Mouse (Mus musculus) midbrain, embryonic 12.5 days (tissue): ENCODE data around the gene Ncs1. TPM values are rescaled to one million over a fixed set of nuclear protein-coding genes. Genes with fewer than 3 reads are reported as not detected.

Source experiments
- ATAC-seq: fragments of 200-750 bp; cut with Nextera tagmentation; 2 replicates; pipeline ENCODE4 v1.8.0; 2017; ENCODE audit warnings: low read depth, moderate TSS enrichment, moderate library complexity; ENCODE audit not compliant: low FRiP score
- H3K27ac ChIP-seq: fragments of 300-500 bp; sonication (generic); replicated peaks from 2 replicates; pipeline ENCODE4 v1.5.1; 2016; ENCODE audit warnings: mild to moderate bottlenecking
- H3K27me3 ChIP-seq: fragments of 300-500 bp; sonication (generic); 2 replicates; pipeline ENCODE4 v1.6.1; 2016; ENCODE audit warnings: mild to moderate bottlenecking
- H3K36me3 ChIP-seq: fragments of 300-500 bp; sonication (generic); 2 replicates; pipeline ENCODE4 v1.6.1; 2016
- H3K4me1 ChIP-seq: fragments of 300-500 bp; sonication (generic); 2 replicates; pipeline ENCODE4 v1.6.1; 2016
- H3K4me2 ChIP-seq: fragments of 300-500 bp; sonication (generic); replicated peaks from 2 replicates; pipeline ENCODE4 v1.6.1; 2016; ENCODE audit warnings: mild to moderate bottlenecking, moderate library complexity
- H3K4me3 ChIP-seq: fragments of 300-500 bp; sonication (generic); 2 replicates; pipeline ENCODE4 v1.5.1; 2016; ENCODE audit warnings: mild to moderate bottlenecking
- H3K9ac ChIP-seq: fragments of 300-500 bp; sonication (generic); replicated peaks from 2 replicates; pipeline ENCODE4 v1.6.1; 2016; ENCODE audit warnings: mild to moderate bottlenecking, moderate library complexity
- H3K9me3 ChIP-seq: fragments of 300-500 bp; sonication (generic); 2 replicates; pipeline ENCODE4 v1.6.1; 2016; ENCODE audit warnings: mild to moderate bottlenecking
- WGBS: fragments of 180-500 bp; shearing (Covaris S2); methylation state at CpG from one replicate; pipeline ENCODE4 v1.1.7; 2016; 5-methylcytosine and 5-hydroxymethylcytosine counted together
- polyA plus RNA-seq: library from polyadenylated mRNA; unstranded; fragments of >200 nt; fragmentation: Nextera tagmentation; extraction: Ambion mirVana; gene quantifications from 2 replicates; pipeline ENCODE4 v1.2.1, GENCODE M21; 2016

The Ncs1 gene
- polyA plus RNA-seq, 1 experiment from 2014 or later: 75.8 TPM

DNA sequence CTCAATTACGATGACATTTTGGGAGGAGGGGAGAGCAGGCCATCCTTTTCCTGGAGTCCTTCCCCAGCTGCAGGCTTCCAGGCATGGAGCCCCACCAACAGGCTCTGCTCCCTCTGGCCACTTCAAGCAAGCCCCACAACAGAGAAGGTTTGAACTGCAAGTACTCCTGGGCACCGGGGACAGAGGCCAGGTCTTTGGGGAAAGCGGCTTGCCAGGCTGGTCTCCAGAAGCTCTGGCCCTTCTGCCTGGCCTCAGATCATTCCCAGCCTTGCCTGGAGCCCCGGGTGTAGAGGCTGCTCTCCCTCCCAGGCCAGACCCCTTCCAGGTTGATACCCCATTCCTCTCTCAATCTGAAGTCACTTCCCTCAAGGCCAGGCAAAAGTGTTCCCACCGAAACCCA, 572 bp upstream of the Ncs1 start:
- Histone ChIP-seq H3K4me2 (peak overlapping the region; percentile 85), H3K4me1 (peaks cover 27% of the 10 kb centered on the region), H3K9ac (peak overlapping the region; percentile 96), H3K27ac (peak overlapping the region; percentile 87), H3K4me3 (peak overlapping the region; percentile 92), H3K27me3 (peaks cover 47% of the 10 kb centered on the region), H3K9me3 (no peaks in the 10 kb centered on the region), H3K36me3 (0 out of 2 replicates have a peak, but pooled peaks cover 5% of the 10 kb centered on the region)
- 20% methylated on average over 5 of the region's 5 CpGs for WGBS
- no peak for ATAC-seq

DNA sequence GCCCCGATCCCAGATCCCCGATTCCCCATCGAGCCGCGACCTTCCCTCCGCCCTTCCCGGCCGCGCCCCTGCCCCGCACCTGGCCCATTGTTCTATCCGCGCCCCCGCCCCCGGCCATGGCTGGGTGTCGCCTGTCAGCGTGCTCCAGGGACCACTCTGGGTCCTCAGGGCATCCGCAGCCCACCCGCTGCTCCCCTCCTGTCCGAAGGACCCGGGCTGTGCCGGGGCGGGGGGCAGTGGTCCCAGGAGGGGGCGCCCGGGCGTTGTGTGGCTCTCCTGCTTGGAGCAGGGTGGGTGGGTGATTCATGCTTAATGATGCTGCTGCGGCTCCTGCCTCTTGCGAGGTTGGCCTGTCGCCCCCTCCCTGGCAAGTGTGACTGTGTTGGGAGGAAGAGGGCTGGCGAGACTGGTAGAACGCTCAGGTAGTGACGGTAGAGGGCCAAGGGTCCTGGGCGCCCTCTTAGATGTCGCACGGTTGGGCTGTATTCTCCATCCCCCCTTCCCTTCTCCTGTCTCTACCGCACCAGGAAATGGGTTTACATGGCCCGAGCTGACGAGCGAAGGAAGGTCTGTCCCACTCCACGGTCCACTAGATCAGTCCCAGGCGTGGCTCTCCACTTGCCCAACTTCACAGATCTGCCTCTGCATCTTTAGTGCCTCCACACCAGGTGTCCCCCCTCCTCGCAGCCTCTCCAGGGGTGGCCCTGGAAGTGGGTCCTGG, 788 bp downstream of the Ncs1 start:
- Histone ChIP-seq H3K9me3 (no peaks in the 10 kb centered on the region), H3K9ac (peak overlapping the region; percentile 96), H3K4me3 (peak overlapping the region; percentile 92), H3K4me2 (peak overlapping the region; percentile 85), H3K27me3 (peaks cover 42% of the 10 kb centered on the region), H3K27ac (peak overlapping the region; percentile 87), H3K4me1 (peaks cover 35% of the 10 kb centered on the region), H3K36me3 (0 out of 2 replicates have a peak, but pooled peaks cover 5% of the 10 kb centered on the region)
- WGBS: under 1% methylated on average over 38 of the region's 41 CpGs
- ATAC-seq: peak; percentile 59

GRCm38 (mm10) chr2:31248856-31249255, 3.2 kb downstream of the Ncs1 start:
- Histone ChIP-seq H3K27me3 (peaks cover 20% of the 10 kb centered on the region), H3K4me1 (peaks cover 36% of the 10 kb centered on the region), H3K9ac (no peak overlapping the region), H3K36me3 (0 out of 2 replicates have a peak, but pooled peaks cover 5% of the 10 kb centered on the region), H3K9me3 (no peaks in the 10 kb centered on the region), H3K27ac (no peak overlapping the region), H3K4me2 (no peak overlapping the region), H3K4me3 (no peak overlapping the region)
- 88% methylated on average over 6 of the region's 6 CpGs for WGBS
- ATAC-seq: no peak

DNA sequence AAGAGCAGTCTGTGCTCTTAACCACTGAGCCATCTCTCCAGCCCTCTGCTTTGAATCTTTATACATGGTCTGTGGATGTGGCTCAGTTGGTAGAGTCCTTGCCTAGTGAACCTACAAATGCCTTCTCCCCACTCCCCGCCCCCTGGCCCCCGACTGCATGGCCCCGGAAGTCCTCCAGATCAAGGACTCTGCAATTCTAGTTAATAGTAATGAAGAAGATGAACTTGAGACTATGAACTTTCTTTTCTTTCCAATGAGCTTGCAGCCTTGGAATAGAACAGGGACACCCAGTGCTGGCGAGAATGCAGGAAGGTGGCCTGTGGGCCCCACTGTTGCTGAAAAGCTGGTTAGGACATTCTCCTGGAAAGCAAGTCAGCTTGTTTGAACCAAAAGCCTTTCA, 6.5 kb downstream of the Ncs1 start:
- whole genome bisulfite sequencing: 97% methylated on average over 4 of the region's 4 CpGs
- Histone ChIP-seq H3K27ac (no peak overlapping the region), H3K4me3 (no peak overlapping the region), H3K4me2 (no peak overlapping the region), H3K36me3 (0 out of 2 replicates have a peak, but pooled peaks cover 5% of the 10 kb centered on the region), H3K9ac (no peak overlapping the region), H3K9me3 (no peaks in the 10 kb centered on the region), H3K27me3 (peaks cover 6% of the 10 kb centered on the region; the same call in 1 of the 2 replicates), H3K4me1 (peaks cover 46% of the 10 kb centered on the region)
- ATAC-seq: no peak

GRCm38 (mm10) chr2:31253463-31253862, 7.8 kb downstream of the Ncs1 start:
- WGBS: 45% methylated on average over 3 of the region's 3 CpGs
- no peak overlapping the region for H3K4me3 ChIP-seq

GRCm38 (mm10) chr2:31254806-31255205, 9.2 kb downstream of the Ncs1 start:
- H3K27me3 ChIP-seq: peaks cover 3% of the 10 kb centered on the region; the same call in 1 of the 2 replicates
- no peak overlapping the region for H3K27ac ChIP-seq
- no peaks in the 10 kb centered on the region for H3K36me3 ChIP-seq
- peaks cover 61% of the 10 kb centered on the region for H3K4me1 ChIP-seq
- H3K4me3 ChIP-seq: no peak overlapping the region
- H3K4me2 ChIP-seq: no peak overlapping the region
- no peaks in the 10 kb centered on the region for H3K9me3 ChIP-seq
- ATAC-seq: no peak
- no peak overlapping the region for H3K9ac ChIP-seq
- WGBS: 88% methylated on average over 3 of the region's 3 CpGs

More at GRCm38 (mm10) chr2:31253463-31253862, 7.8 kb downstream of the Ncs1 start:
- Histone ChIP-seq H3K4me2 (no peak overlapping the region), H3K27me3 (peaks cover 6% of the 10 kb centered on the region; the same call in 1 of the 2 replicates), H3K36me3 (0 out of 2 replicates have a peak, but pooled peaks cover 5% of the 10 kb centered on the region), H3K4me1 (peaks cover 48% of the 10 kb centered on the region), H3K9ac (no peak overlapping the region), H3K27ac (no peak overlapping the region), H3K9me3 (no peaks in the 10 kb centered on the region)
- ATAC-seq: no peak

- Histone ChIP-seq H3K4me1 (peaks cover 54% of the 10 kb centered on the region), H3K36me3 (no peaks in the 10 kb centered on the region), H3K4me2 (0 out of 2 replicates have a peak overlapping the region, but pooled peaks have one; percentile 8), H3K4me3 (no peak overlapping the region), H3K27me3 (peaks cover 3% of the 10 kb centered on the region; the same call in 1 of the 2 replicates), H3K9me3 (no peaks in the 10 kb centered on the region), H3K9ac (no peak overlapping the region; the same call in 1 of the 2 replicates), H3K27ac (0 out of 2 replicates have a peak overlapping the region, but pooled peaks have one; percentile 20)
- ATAC-seq: no peak
- WGBS: 20% methylated on average over 21 of the region's 21 CpGs
Measured at GRCm38 (mm10) chr2:31255952-31256938, 10.6 kb downstream of the Ncs1 start.

DNA sequence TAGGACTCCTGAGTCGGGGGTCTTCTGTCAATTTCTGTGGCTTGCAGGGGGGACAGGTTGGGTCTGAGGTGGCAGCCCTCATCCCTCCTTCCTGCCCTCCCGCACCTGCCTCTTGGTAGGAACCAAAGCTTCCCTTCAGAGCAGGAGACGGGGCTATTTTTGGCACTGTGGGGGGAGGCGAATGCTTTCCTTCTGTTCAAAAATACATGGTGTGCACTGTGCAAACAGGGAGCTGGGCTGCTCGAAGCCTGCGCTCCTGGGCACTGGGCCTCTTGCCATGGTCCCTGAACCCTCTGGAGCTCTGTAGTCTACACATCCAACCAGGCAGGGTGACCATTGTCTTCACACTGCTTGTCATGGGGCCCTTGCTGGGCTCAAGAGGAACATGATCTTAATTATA, 11.5 kb downstream of the Ncs1 start:
- ATAC-seq: no peak
- Histone ChIP-seq H3K27me3 (peaks cover 3% of the 10 kb centered on the region; the same call in 1 of the 2 replicates), H3K4me1 (peaks cover 54% of the 10 kb centered on the region), H3K4me3 (no peak overlapping the region), H3K4me2 (no peak overlapping the region), H3K27ac (no peak overlapping the region), H3K9me3 (no peaks in the 10 kb centered on the region), H3K9ac (no peak overlapping the region), H3K36me3 (0 out of 2 replicates have a peak, but pooled peaks cover 4% of the 10 kb centered on the region)
- WGBS: 73% methylated on average over 6 of the region's 6 CpGs

- no peak overlapping the region for H3K27ac ChIP-seq
- H3K9ac ChIP-seq: peak overlapping the region; percentile 37
- H3K4me1 ChIP-seq: peaks cover 66% of the 10 kb centered on the region
- H3K4me3 ChIP-seq: peak overlapping the region; percentile 44
- no peaks in the 10 kb centered on the region for H3K9me3 ChIP-seq
- H3K27me3 ChIP-seq: peaks cover 3% of the 10 kb centered on the region; the same call in 1 of the 2 replicates
- 11% methylated on average over 22 of the region's 22 CpGs for WGBS
- peak overlapping the region; percentile 74 for H3K4me2 ChIP-seq
- 0 out of 2 replicates have a peak, but pooled peaks cover 8% of the 10 kb centered on the region for H3K36me3 ChIP-seq
- peak; percentile 42; the same call in 1 of the 2 replicates for ATAC-seq
Measured at GRCm38 (mm10) chr2:31258609-31259366, 13.2 kb downstream of the Ncs1 start.

GRCm38 (mm10) chr2:31259367-31259920, 13.8 kb downstream of the Ncs1 start:
- no peak for ATAC-seq
- H3K4me1 ChIP-seq: peaks cover 72% of the 10 kb centered on the region
- H3K9ac ChIP-seq: no peak overlapping the region; the same call in 1 of the 2 replicates

More at GRCm38 (mm10) chr2:31259367-31259920, 13.8 kb downstream of the Ncs1 start:
- WGBS: 24% methylated on average over 9 of the region's 9 CpGs
- H3K9me3 ChIP-seq: no peaks in the 10 kb centered on the region
- H3K4me2 ChIP-seq: peak overlapping the region; percentile 74
- peak overlapping the region; percentile 44 for H3K4me3 ChIP-seq
- H3K27me3 ChIP-seq: peaks cover 3% of the 10 kb centered on the region; the same call in 1 of the 2 replicates
- no peak overlapping the region for H3K27ac ChIP-seq
- 0 out of 2 replicates have a peak, but pooled peaks cover 8% of the 10 kb centered on the region for H3K36me3 ChIP-seq
